Mouse (Mus musculus) gastrocnemius, postnatal 25 days (tissue): ENCODE measurements around the gene Kctd11. TPM values are rescaled to one million over a fixed set of nuclear protein-coding genes. Genes with fewer than 3 reads are reported as not detected.
A peak's percentile ranks its signal among the peaks of the same experiment; 100 is the strongest.
"Not testable (repeated sequence)": the region's sequence is repeated elsewhere in the genome, so short reads cannot be mapped to it uniquely, and the experiment has no call there.

Experiments
- DNase-seq: peaks from one replicate; pipeline ENCODE4 v3.0.0; 2022
- total RNA-seq, 2 experiments: library from RNA; stranded (reverse); gene quantifications; 1 replicate in 1 of 2; 2 replicates in 1 of 2; pipeline ENCODE4 v1.2.3; 2021

Kctd11 gene
- total RNA-seq, 2 experiments from 2014 or later, result 1.7 to 2.2 TPM

GRCm38 (mm10) chr11:69881787-69882670 is 823 bp upstream of the Kctd11 start:
- no peak for DNase-seq

DNA sequence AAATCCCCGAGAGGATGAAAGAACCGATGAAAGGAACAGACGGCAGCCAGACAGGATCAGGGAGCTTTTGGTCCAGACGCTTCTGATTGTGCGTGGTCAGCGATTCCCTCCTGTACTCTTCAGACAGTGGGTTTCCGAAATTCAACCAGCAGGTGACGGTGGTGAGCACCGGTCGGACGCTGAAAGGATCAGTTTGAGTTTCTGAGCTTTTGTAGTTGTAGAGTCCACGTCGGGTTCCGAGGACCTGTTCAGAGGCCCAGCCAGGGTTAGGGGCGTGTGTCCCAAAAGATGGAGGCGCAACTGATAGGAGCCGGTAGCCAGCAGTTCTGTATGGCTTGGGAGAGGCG is 727 bp downstream of the Kctd11 start:
- no peak for DNase-seq

GRCm38 (mm10) chr11:69879711-69880110 is 1.5 kb downstream of the Kctd11 start:
- DNase-seq, result no peak

DNA sequence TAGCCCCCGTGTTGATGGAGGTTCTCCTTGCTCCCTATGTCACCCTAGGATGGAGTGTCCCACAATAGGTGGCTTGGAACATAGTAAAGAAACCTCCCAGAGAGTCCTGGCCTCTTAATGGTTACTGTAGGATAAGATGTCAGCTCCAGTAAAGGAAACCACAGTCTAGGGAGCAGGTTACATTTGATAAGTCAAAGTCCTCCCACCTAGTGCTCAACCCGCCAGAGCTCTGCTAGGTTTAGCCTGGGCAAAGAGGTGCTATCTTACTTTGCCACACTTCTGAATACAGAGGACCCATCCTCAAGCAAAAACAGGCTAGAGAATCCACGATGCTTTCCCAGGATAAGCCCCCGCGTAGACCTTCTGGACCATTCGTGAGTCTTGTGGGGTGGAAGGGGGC is 2.3 kb downstream of the Kctd11 start:
- no peak for DNase-seq

- DNase-seq, result no peak
Measured at GRCm38 (mm10) chr11:69878399-69878798, 2.8 kb downstream of the Kctd11 start.

GRCm38 (mm10) chr11:69877878-69878277 is 3.3 kb downstream of the Kctd11 start, which contains the start of gene Tmem95:
TSS of gene Tmem95 (minus strand) at chr11:69878018.
- no peak for DNase-seq

- DNase-seq, result peak; percentile 78
Measured at GRCm38 (mm10) chr11:69876867-69877266, 4.3 kb downstream of the Kctd11 start.

GRCm38 (mm10) chr11:69876186-69876585 is 5.0 kb downstream of the Kctd11 start:
- DNase-seq, result no peak

GRCm38 (mm10) chr11:69872451-69872850 is 8.8 kb downstream of the Kctd11 start:
- no peak for DNase-seq

DNA sequence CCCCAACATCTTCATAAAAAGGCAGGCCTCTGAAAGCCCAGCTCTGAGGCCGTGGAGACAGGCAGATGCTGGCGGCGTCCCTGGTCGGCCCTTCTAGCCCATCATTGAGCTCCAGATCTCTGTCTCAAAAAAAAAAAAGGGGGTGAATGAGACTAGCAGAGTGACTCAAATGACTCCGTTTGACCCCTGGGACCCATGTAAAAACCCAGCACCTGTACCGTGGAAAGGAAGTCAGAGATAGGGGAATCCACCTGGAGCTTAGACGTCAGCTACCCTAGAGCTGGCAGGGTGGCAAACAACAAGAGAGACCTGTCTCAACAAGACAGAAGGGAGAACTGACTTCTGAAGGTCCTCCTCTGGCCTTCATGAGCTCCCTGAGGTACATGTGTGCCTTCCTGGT is 9.4 kb downstream of the Kctd11 start:
- no peak for DNase-seq

- DNase-seq, result no peak
Measured at GRCm38 (mm10) chr11:69870289-69871069, 10.7 kb downstream of the Kctd11 start.

DNA sequence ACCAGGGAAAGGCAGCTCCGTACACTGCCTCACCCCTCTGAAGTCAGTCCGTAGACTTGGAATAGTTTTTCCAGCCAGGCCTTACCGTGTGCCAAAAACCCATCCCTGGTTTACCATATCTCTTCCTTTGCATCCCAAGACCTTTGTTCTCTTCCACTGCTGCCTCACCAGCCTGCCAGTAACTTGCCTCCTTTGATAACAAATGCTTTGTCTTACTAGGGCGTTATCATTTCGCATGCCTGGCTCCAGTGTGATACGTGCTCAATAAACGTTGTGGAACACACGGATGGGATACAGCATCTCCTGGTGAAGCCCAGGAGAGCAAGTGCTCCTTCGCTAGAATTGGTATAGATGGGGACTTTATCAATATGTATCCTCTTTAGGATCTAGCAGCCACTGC is 13.9 kb downstream of the Kctd11 start:
- DNase-seq, result no peak

GRCm38 (mm10) chr11:69865561-69865960 is 15.6 kb downstream of the Kctd11 start:
- no peak for DNase-seq

GRCm38 (mm10) chr11:69864138-69864860 is 16.9 kb downstream of the Kctd11 start:
- no peak for DNase-seq

DNA sequence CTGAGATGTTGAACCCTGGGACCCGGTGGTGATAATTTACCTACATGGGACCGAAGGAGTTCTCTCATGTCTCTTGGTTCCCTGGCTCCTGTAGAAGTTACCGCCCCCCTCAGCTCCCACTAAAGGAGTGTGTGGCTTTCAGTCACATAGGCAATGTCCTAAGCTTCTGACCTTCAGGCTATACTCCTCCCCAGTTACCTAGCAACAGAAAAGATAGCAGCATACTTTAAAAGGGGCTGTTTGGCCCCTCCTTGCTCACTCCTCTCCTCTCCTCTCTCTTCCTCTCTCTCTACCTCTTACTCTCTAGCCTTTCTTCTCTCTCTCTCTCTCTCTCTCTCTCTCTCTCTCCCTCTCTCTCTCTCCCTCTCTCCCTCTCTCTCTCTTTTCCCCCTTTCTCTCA is 17.5 kb downstream of the Kctd11 start:
- not testable (repeated sequence) for DNase-seq

DNA sequence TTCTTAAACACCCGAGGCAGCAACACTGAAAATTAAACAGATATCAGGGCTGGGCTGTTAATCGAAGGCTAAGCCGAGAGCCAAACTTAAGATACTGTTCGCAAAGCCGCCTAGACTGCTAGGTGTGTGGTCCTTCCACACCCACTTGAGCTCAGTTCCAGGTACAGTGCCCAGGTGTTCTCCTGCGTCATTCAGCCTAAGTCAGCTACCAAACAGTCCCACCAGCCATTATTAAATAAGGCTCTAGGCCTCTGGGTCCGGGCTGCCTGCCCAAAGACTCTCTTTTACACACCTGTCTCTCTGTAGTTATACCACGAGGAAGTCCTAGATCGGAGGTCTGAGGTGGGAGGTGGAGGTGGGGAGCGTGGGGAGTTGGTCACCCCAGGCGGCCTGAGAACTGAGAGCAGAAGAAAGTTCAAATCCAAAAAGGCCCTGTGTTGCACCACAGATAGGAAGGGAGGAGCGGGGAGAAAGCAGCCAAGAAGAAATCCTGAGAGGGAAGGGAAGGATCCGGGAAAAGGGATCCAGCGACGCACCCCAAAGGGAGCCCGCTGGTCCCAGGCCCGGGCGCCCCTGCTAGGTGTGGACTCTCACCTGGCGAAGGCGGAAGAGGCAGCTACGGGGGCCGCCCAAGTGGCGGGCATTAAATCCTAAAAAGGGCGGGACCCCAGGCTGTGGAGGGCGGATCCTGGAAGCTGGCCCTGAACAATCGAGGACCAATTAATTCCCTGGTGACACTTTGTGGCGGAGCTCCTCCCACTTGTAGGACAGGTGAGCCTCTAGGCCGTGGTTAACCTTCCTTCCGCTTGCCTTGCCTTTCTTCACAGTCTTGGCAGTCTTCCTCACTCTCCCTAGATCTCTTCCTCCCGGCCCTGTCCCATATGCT is 22.9 kb downstream of the Kctd11 start, which contains the start of gene Tnk1:
TSS of gene Tnk1 (minus strand) at position 618 of the 886 bp plus-strand sequence.
- DNase-seq, result no peak

GRCm38 (mm10) chr11:69855347-69855746 is 25.9 kb downstream of the Kctd11 start:
- no peak for DNase-seq

- DNase-seq, result no peak
Measured at GRCm38 (mm10) chr11:69854680-69855079, 26.5 kb downstream of the Kctd11 start.

- no peak for DNase-seq
Measured at GRCm38 (mm10) chr11:69853994-69854393, 27.2 kb downstream of the Kctd11 start.

GRCm38 (mm10) chr11:69850754-69851153 is 30.5 kb downstream of the Kctd11 start:
- no peak for DNase-seq

- no peak for DNase-seq
Measured at GRCm38 (mm10) chr11:69849884-69850283, 31.3 kb downstream of the Kctd11 start.
